Mouse (Mus musculus) kidney, postnatal 14 days (tissue): Measurements from ENCODE around the gene Ptrh1.

ENCODE experiments used
- DNase-seq: peaks from one replicate; pipeline ENCODE4 v3.0.0; 2022; ENCODE audit warnings: mixed read lengths

The Ptrh1 gene

GRCm38 (mm10) chr2:32798251-32798962 lies 22.8 kb downstream of the Ptrh1 start:
- no peak for DNase-seq

DNA sequence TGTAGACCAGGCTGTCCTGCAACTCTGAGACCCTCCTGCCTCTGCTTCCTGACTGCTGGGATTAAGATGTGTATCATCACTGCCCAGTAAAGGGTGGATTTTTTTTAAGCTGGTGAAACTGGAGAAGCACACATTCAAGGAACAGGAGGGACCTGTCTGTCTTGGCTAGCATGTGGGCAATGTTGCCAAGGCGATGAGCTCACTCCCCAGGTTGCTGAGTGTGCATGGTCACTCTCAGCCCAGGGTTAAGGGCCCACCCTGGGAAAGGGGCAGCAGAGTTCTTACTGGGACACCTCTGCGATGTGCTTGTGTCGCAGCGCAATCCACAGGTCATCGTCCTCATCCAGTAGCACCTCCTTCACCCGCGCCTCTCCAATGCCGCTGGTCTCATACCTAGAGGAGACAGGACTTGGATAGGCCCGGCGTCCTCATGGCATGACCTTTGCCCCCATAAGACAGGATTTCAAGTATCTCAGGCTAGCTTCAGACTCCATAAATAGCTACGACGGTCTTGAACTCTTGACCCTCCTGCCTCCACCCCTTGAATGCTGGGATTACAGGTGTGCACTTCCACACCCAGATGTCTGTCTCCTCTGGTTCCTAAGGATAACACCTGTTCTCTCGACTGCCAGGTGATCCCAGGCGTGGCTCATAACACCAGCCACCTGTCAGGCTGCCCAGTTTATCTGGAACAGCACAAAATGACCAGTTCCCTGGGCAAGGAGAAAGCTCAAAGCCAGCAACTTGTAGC lies 33.4 kb downstream of the Ptrh1 start:
- DNase-seq = no peak

DNA sequence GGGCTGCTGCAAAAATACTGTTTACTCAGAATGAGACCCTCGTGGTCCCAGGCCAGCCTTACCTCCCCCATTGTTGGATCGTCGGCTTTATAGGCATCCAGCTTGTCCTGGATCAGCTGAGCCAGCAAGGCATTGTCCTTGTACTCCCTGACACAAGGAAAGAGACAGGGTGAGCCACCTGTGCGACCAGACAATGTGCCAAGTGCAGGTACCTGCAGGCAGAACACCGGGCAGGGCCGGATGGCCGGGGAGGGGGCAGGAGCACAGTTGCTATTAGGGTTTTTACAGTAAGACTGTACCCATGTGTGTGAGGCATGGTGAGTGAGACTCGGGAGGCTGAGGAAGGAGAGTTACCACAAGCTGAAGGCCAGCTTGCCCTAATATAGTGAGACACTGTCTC lies 36.4 kb downstream of the Ptrh1 start:
- no peak for DNase-seq

GRCm38 (mm10) chr2:32816497-32816896 lies 40.9 kb downstream of the Ptrh1 start:
- DNase-seq = no peak

GRCm38 (mm10) chr2:32816946-32817581 lies 41.5 kb downstream of the Ptrh1 start:
- no peak for DNase-seq

- DNase-seq = no peak
Measured at GRCm38 (mm10) chr2:32817589-32817988, 42.0 kb downstream of the Ptrh1 start.

GRCm38 (mm10) chr2:32818208-32818607 lies 42.6 kb downstream of the Ptrh1 start:
- DNase-seq = no peak

DNA sequence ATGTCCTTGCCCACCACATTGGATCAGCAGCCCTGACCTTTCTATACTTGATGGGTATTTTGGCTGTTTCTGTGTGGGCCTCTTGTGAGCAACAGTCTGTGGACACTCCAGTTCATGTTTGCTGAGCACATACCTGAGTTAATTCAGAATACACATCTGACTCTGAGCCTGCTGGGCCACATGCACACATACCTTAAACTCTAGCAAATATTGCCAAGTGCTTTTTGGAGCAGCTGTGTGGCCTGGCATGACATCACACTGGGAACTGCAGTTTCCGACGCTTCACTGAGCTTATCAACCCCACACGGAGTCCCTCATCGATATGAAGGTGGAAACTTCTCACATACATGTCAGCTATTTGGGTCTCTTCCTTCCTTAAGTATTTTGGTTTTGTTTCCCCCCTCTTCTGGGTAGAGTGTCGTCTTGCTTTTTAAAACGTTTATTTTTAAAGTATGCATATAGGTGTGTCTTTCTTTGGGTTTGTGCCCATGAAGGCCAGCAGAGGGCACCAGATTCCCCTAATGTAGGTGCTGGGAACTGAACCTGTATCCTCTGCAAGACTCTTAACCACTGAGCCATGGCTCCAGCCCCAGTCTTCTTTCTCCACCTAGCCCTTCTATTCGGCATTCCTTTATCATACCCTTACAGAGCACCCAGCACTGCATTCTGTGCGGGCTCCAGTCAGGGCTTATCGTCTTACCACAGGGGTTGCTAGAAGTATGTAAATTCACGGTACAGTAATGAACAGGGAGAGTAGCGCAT lies 45.6 kb downstream of the Ptrh1 start:
- peak; percentile 44 for DNase-seq

GRCm38 (mm10) chr2:32822643-32823042 lies 47.1 kb downstream of the Ptrh1 start:
- DNase-seq = no peak

GRCm38 (mm10) chr2:32823153-32823552 lies 47.6 kb downstream of the Ptrh1 start:
- DNase-seq = no peak

DNA sequence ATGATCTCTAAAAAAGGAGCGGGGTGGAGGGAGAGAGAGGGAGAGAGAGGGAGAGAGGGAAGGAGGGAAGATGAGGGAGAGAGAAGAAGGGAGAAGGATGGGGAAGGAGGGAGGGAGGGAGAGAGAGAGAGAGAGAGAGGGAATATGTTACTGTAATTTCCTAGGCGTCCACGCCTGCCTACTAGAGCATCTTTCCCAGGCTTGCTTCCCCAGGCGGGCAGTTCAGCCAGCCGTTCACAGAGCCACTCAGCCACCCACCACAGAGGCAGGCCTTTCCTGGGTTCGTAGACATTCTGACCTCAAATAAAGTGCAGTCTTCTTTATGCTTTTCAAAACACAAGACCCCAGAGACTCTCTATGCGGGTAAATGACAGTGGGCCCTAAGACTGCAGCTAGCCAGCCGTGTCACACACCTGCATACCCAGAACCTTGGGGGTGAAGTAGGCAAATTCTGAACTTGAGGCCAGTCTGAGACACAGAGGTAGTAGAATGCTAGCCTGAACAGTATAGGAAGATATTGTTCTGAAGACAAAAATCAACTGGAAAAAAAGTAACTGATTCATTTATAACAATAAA lies 48.1 kb downstream of the Ptrh1 start:
- no peak for DNase-seq

DNA sequence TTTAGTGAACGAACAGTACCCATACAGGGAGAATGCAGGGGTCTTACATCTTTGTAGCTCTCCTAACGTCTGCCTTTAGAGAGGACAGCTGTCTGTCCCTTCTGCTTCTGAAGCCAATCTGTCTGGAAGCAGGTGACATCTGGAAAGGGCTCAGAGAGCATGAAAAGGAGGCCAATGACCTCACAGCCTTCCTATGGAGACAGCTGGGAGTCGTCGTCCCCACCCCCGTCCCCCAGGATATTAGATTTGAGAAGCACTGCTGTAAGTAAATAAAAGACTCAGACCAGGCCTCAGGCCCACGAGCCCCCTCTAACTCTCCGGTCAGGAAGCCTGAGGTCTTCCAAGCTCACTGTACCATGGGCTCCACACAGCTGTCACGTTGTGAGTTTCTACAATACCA lies 48.6 kb downstream of the Ptrh1 start:
- no peak for DNase-seq

- no peak for DNase-seq
Measured at GRCm38 (mm10) chr2:32824778-32825177, 49.2 kb downstream of the Ptrh1 start.

GRCm38 (mm10) chr2:32825796-32826195 lies 50.2 kb downstream of the Ptrh1 start:
- DNase-seq = no peak
